Mouse (Mus musculus) ES-Bruce4 (cell line): ENCODE results near the gene Slc6a21. TPM values are rescaled to one million over a fixed set of nuclear protein-coding genes. Genes with fewer than 3 reads are reported as not detected.
"Not testable (repeated sequence)": the region's sequence is repeated elsewhere in the genome, so short reads cannot be mapped to it uniquely, and the experiment has no call there.

Experiments
- H3K27ac ChIP-seq: 2 replicates; pipeline ENCODE4 v1.5.1; 2012; ENCODE audit warnings: low read length, inconsistent platforms; ENCODE audit not compliant: insufficient read depth
- H3K27me3 ChIP-seq: 2 replicates; pipeline ENCODE4 v1.6.1; 2012; ENCODE audit warnings: mild to moderate bottlenecking, low read length, inconsistent platforms; ENCODE audit not compliant: control insufficient read depth, poor library complexity, insufficient read depth, severe bottlenecking
- H3K36me3 ChIP-seq: 2 replicates; pipeline ENCODE4 v1.6.1; 2012; ENCODE audit warnings: inconsistent platforms, mild to moderate bottlenecking, low read length, moderate library complexity; ENCODE audit not compliant: control insufficient read depth, poor library complexity, insufficient read depth, severe bottlenecking
- H3K4me1 ChIP-seq: one replicate; pipeline ENCODE4 v1.8.1; 2011; ENCODE audit warnings: low read length; ENCODE audit not compliant: control insufficient read depth, insufficient read depth
- H3K4me3 ChIP-seq: 2 replicates; pipeline ENCODE4 v1.5.1; 2011; ENCODE audit warnings: low read depth, mild to moderate bottlenecking, low read length
- H3K9ac ChIP-seq: 2 replicates; pipeline ENCODE4 v1.6.1; 2012; ENCODE audit warnings: low read depth, mild to moderate bottlenecking, inconsistent platforms; ENCODE audit not compliant: poor library complexity, severe bottlenecking
- H3K9me3 ChIP-seq: replicated peaks from 2 replicates; pipeline ENCODE4 v1.6.1; 2012; ENCODE audit warnings: mild to moderate bottlenecking, low read length, inconsistent platforms; ENCODE audit not compliant: control insufficient read depth, poor library complexity, insufficient read depth, severe bottlenecking
- CTCF ChIP-seq: IDR thresholded peaks from one replicate; pipeline ENCODE4 v1.8.1; 2011; ENCODE audit warnings: low read depth, low read length
- EP300 ChIP-seq: IDR thresholded peaks from 2 replicates; pipeline ENCODE4 v1.6.1; 2011; ENCODE audit warnings: low read depth, low read length; ENCODE audit not compliant: insufficient read depth
- POLR2A ChIP-seq: IDR thresholded peaks from one replicate; pipeline ENCODE4 v1.8.1; 2011; ENCODE audit warnings: low read length; ENCODE audit not compliant: insufficient read depth
- polyA plus RNA-seq: library from polyadenylated mRNA; stranded (reverse); fragments of >200 nt; gene quantifications from 2 replicates; pipeline ENCODE4 v1.2.4, GENCODE M21; 2011; ENCODE audit warnings: low read depth; ENCODE audit not compliant: missing spikeins, insufficient read depth, insufficient read length

The Slc6a21 gene
- polyA plus RNA-seq, 1 experiment = not detected

DNA sequence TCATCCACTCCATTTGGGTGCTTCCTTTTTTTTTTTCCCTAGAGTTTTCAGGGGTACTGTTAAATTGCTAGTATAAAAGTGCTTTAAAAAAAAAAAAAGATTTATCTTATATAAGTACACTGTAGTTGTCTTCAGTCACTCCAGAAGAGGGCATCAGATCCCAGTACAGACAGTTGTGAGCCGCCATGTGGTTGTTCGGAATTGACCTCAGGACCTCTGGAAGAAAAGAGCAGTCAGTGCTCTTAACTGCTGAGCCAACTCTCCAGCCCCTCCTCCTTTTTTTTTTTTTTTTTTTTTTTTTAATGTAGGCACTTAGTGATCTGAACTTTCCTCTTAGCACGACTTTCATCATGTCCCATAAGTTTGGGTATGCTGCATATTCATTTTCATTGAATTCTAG is 29.6 kb upstream of the Slc6a21 start:
- H3K36me3 ChIP-seq = no peaks in the 10 kb centered on the region
- no peaks in the 10 kb centered on the region for H3K9me3 ChIP-seq
- no peak overlapping the region for H3K9ac ChIP-seq
- TF ChIP-seq EP300 (no peak), CTCF (peak; percentile 7), POLR2A (no peak)
- H3K4me1 ChIP-seq = no peaks in the 10 kb centered on the region
- H3K27me3 ChIP-seq = no peaks in the 10 kb centered on the region
- no peak overlapping the region for H3K27ac ChIP-seq
- no peak overlapping the region for H3K4me3 ChIP-seq

DNA sequence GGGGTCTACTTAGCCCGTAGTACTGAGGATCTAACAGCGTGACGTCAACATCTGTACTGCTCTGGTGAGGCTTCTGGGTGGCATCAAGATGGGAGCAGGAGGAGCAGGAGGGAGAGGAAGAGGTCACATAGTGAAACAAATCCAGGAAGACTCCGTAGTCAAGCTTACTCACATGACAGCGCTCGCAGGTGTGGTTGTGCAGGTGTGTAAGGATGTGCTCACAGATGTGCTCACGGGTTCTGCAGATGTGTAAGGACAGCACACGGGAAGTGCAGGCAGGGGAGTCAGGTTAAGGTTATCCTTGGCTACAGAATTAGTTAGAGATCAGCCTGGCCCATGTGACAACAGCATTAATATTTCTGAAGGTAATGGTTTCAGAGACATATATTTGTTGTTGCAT is 23.5 kb upstream of the Slc6a21 start:
- no peaks in the 10 kb centered on the region for H3K36me3 ChIP-seq
- no peak overlapping the region for H3K4me3 ChIP-seq
- no peaks in the 10 kb centered on the region for H3K9me3 ChIP-seq
- no peak for TF ChIP-seq EP300
- TF ChIP-seq POLR2A = no peak
- no peak for TF ChIP-seq CTCF
- H3K4me1 ChIP-seq = no peaks in the 10 kb centered on the region
- no peaks in the 10 kb centered on the region for H3K27me3 ChIP-seq
- H3K27ac ChIP-seq = no peak overlapping the region
- H3K9ac ChIP-seq = no peak overlapping the region

DNA sequence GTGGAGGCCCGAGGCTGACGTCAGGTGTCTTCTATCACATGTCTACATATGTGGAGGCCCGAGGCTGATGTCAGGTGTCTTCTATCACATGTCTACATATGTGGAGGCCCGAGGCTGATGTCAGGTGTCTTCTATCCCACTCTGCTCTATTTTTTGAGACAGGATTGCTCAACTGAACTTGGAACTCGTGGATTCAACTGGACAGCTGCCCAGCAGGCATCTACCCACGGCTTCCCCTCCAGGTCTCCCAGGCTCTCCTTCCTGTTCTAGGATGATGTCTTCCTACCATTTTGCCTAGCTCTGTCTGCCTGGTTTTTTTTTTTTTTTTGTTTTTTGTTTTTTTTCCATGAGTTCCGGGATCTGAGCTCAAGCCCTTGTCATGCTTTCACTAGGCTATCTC is 21.5 kb upstream of the Slc6a21 start:
- H3K27me3 ChIP-seq = not testable (repeated sequence)

DNA sequence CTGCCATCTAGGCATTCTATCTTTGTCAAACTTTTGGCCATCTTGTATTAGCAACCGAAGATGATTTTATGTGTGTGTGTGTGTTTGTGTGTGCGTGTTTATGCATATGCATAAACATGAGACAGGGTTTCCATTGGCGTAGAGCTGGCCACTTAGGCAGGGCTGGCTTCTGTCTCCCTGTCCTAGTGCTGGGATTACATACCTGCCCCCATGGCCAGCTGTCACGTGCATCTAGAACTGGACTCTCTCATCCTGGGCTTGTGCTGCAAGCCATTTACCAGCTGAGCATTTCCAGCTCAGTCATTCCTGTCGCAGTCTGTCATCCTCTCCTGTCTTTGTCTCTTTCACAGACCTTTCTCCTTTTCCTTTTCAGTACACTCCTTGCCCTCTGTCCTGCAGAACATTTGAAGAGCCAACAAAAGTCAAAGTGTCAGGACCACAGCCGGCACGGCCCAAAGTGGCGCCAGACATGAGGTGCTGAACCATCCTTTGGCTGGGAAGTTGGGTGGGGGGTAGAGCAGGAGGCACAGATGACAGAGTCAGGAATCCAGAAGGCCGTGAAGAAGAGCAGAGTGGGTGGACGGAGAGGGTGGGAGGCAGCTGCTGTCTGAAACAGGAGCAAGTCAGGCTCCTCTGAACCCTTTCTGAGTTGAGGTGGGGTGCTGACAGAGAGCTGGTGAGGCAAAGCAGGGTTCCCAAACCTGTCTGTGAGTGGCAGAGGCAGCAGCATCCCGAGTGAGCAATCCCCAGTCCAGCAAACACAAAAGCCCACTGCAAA is 20.1 kb upstream of the Slc6a21 start:
- Histone ChIP-seq H3K4me1 (no peaks in the 10 kb centered on the region), H3K27ac (no peak overlapping the region), H3K9me3 (no peaks in the 10 kb centered on the region), H3K9ac (no peak overlapping the region), H3K4me3 (no peak overlapping the region), H3K36me3 (no peaks in the 10 kb centered on the region), H3K27me3 (no peaks in the 10 kb centered on the region)
- TF ChIP-seq EP300 (no peak), POLR2A (no peak), CTCF (no peak)

More for the DNA sequence above, 21.5 kb upstream of the Slc6a21 start:
- H3K36me3 ChIP-seq, H3K4me3 ChIP-seq, H3K4me1 ChIP-seq, H3K9me3 ChIP-seq, H3K27ac ChIP-seq, H3K9ac ChIP-seq: not testable (repeated sequence)

DNA sequence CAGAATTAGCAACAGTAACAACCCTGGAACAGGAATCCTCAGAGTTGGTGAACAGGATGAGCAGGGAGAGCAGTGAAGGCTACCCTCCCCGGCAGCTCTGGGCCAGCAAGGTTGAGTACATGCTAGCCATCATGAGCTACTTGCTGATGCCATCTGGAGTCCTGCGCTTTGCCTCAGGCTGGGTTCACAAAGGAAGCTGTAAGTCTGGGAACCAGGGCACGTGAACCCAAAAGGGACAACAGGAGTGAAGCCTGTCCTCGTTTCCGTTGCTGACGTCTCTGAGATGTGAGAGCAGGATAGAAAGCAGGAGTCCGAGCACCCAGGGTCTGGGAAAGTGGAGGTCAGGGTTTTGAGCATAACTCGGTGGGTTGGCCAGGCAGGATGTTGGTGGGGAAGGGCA is 18.0 kb upstream of the Slc6a21 start:
- no peak for TF ChIP-seq EP300
- no peak for TF ChIP-seq CTCF
- TF ChIP-seq POLR2A = no peak
- Histone ChIP-seq H3K4me1 (no peaks in the 10 kb centered on the region), H3K9me3 (no peaks in the 10 kb centered on the region), H3K9ac (no peak overlapping the region), H3K36me3 (no peaks in the 10 kb centered on the region), H3K27ac (no peak overlapping the region), H3K27me3 (no peaks in the 10 kb centered on the region), H3K4me3 (no peak overlapping the region)

DNA sequence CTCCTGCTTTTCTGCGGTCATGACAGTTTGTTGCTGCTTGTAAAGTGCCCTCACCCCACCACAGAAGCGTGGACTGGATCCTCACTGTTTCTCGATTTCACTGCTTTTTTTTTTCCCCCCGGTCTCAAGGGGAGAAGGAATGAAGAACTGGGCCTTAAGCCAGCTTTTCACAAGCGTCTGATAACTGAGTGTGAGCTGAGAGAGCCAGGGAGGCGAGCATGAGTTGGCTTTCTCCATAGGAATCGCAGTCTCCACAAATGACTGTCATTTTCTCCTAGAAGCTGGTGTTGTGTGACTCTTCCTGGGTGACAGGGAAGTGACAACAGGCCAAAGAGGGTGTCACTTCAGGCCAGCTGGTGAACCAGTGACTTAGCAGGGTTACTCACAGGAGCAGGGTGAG is 15.0 kb upstream of the Slc6a21 start:
- Histone ChIP-seq H3K27ac (no peak overlapping the region), H3K4me3 (no peak overlapping the region), H3K36me3 (no peaks in the 10 kb centered on the region), H3K4me1 (no peaks in the 10 kb centered on the region), H3K9ac (no peak overlapping the region), H3K9me3 (no peaks in the 10 kb centered on the region), H3K27me3 (no peaks in the 10 kb centered on the region)
- no peak for TF ChIP-seq EP300
- no peak for TF ChIP-seq CTCF
- no peak for TF ChIP-seq POLR2A
